Mouse (Mus musculus) left cerebral cortex, postnatal 10 days (tissue): ENCODE measurements around the gene Batf2. TPM values are rescaled to one million over a fixed set of nuclear protein-coding genes. Genes with fewer than 3 reads are reported as not detected.

Source experiments
- DNase-seq, 2 experiments: peaks; one replicate each; pipeline ENCODE4 v3.0.0; 2021 to 2022; ENCODE audit warnings: low spot score in 2 of 2, mixed read lengths in 1 of 2; ENCODE audit errors: extremely low spot score in 1 of 2
- intact Hi-C: fragments of 180-260 bp; cut with DNase I; formaldehyde crosslinking; loops from one replicate; pipeline ENCODE4 v1.15.1; 2025
- total RNA-seq, 2 experiments: library from RNA; stranded (reverse); gene quantifications; 2 replicates each; pipeline ENCODE4 v1.2.3; 2021

The Batf2 gene
- under 1 TPM in 1 of 2 experiments, not detected in 1; 0.43 TPM for total RNA-seq

- intact Hi-C loops, result loop anchor here (2.0 to 5.0 kb wide), 2 partner anchors 76 to 94 kb away; partner anchors contain the start of gene Ppp2r5b
- peak; percentile 90 to 96 for DNase-seq
These were observed at the start of gene Batf2 for GRCm38 (mm10) chr19:6140678-6141393. Gene Batf2, plus strand, starts transcription at chr19:6140983.

GRCm38 (mm10) chr19:6094119-6094518 is 46.7 kb upstream of the Batf2 start, which contains the start of gene AC131692.1:
Gene AC131692.1, plus strand, starts transcription at chr19:6094419.
- intact Hi-C loops, result no loop called here

GRCm38 (mm10) chr19:6097847-6098246 is 42.9 kb upstream of the Batf2 start:
- DNase-seq, result no peak
- intact Hi-C loops, result no loop called here

More at GRCm38 (mm10) chr19:6094119-6094518, 46.7 kb upstream of the Batf2 start, which contains the start of gene AC131692.1:
- no peak for DNase-seq

- DNase-seq, result no peak
- intact Hi-C loops, result no loop called here
These were observed 39.6 kb upstream of the Batf2 start for GRCm38 (mm10) chr19:6101186-6101585.

GRCm38 (mm10) chr19:6102169-6102853 is 38.5 kb upstream of the Batf2 start:
- intact Hi-C loops, result no loop called here
- no peak for DNase-seq

- intact Hi-C loops, result no loop called here
- no peak for DNase-seq
These were observed 36.3 kb upstream of the Batf2 start for GRCm38 (mm10) chr19:6104476-6104875.

GRCm38 (mm10) chr19:6105586-6105985 is 35.2 kb upstream of the Batf2 start, which contains the start of gene Naaladl1:
Gene Naaladl1, plus strand, starts transcription at chr19:6105782.
- DNase-seq, result no peak
- intact Hi-C loops, result no loop called here

GRCm38 (mm10) chr19:6113116-6113515 is 27.7 kb upstream of the Batf2 start:
- DNase-seq, result no peak
- intact Hi-C loops, result no loop called here

GRCm38 (mm10) chr19:6116113-6116850 is 24.5 kb upstream of the Batf2 start:
- DNase-seq, result no peak
- intact Hi-C loops, result loop anchor here (5.0 kb wide), 1 partner anchor 39 kb away; the partner anchor contains the start of gene Vps51

- no peak for DNase-seq
- intact Hi-C loops, result loop anchor here (5.0 kb wide), 1 partner anchor 40 kb away; the partner anchor contains the start of gene Vps51
These were observed 23.3 kb upstream of the Batf2 start for GRCm38 (mm10) chr19:6117346-6117985.

- DNase-seq, result peak; percentile 88 to 92
- intact Hi-C loops, result loop anchor here (5.0 kb wide), 1 partner anchor 41 kb away; the partner anchor contains the start of gene Vps51
These were observed 22.7 kb upstream of the Batf2 start, which contains the start of gene Sac3d1 for GRCm38 (mm10) chr19:6117986-6118676. Gene Sac3d1, minus strand, starts transcription at chr19:6118650.

GRCm38 (mm10) chr19:6118677-6119185 is 22.1 kb upstream of the Batf2 start:
- no peak for DNase-seq
- intact Hi-C loops, result loop anchor here (5.0 kb wide), 1 partner anchor 41 kb away; the partner anchor contains the start of gene Vps51

- intact Hi-C loops, result no loop called here
- no peak for DNase-seq
These were observed 19.0 kb upstream of the Batf2 start for GRCm38 (mm10) chr19:6121761-6122160.

- intact Hi-C loops, result no loop called here
- no peak for DNase-seq
These were observed 17.5 kb upstream of the Batf2 start for GRCm38 (mm10) chr19:6123330-6123729.

- DNase-seq, result no peak
- intact Hi-C loops, result no loop called here
These were observed 15.9 kb upstream of the Batf2 start for GRCm38 (mm10) chr19:6124898-6125297.

- DNase-seq, result no peak
- intact Hi-C loops, result no loop called here
These were observed 14.5 kb upstream of the Batf2 start for GRCm38 (mm10) chr19:6126289-6126688.

- intact Hi-C loops, result no loop called here
- DNase-seq, result no peak
These were observed 13.8 kb upstream of the Batf2 start for GRCm38 (mm10) chr19:6126789-6127580.
